Mouse (Mus musculus) testis, postnatal 14 days (tissue): ENCODE measurements around the gene Dpp9.
"Not testable (repeated sequence)": the region's sequence is repeated elsewhere in the genome, so short reads cannot be mapped to it uniquely, and the experiment has no call there.

Source experiments
- DNase-seq: peaks from one replicate; pipeline ENCODE4 v3.0.0; 2021; ENCODE audit warnings: low spot score

Gene Dpp9

DNA sequence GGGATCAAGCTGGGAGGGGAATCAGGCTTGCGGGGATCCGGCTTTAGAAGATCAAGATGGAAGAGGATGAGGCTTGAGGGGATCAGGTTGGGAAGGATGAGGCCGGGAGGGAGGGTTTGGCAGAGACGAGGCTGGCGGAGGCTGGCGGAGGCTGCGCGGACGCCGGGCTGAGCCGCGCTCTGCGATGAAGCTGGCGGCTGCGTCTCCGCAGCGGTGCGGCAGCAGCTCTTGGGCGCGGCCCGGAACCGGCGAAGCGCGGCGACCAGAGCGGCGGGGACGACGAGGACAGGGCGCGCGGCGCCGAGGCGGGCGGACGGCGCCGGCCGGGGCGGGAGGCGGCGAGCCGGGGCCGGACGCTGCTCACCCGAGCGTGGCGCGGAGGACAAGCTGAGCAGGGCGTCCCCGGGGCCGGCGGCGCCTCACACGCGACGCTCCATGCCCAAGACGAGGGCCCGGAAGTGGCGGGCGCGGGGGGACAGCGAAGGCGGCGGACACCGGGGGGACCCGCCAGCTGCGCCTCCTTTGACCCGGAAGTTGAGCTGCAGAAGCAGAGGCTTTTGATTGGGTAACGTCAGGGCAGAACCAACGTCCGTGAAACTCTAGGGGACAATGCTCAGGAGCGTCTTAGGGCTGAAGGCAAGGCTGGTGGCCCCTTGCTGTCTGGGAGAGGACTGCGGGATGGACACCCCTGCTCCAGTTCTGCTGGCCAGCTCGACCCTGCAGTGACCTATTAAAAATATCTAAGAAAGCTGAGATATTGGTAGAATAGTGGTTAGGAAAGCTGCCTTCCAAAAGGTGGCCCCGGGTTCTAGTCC lies at the start of gene Dpp9:
TSS of gene Dpp9 (minus strand) at position 529 of the 815 bp plus-strand sequence.
- DNase-seq = peak; percentile 93

GRCm38 (mm10) chr17:56266271-56266670 lies 47.6 kb upstream of the Dpp9 start:
- no peak for DNase-seq

DNA sequence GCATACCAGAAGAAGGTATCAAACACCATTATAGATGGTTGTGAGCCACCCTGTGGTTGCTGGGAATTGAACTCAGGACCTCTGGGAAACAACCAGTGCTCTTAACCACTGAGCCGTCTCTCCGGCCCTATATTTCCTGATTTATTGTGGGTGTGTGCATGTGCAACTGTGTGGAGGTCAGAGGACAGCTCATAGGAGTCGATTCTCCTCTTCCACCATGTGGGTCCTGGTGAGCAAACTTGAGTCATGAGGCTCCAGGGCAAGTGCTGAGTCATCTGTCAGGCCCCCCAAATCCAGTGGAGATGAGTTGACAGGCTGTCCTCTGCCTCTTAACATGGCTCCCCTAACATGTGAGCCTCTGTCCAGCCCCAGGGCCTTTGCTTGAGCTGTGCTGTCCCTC lies 47.2 kb upstream of the Dpp9 start:
- no peak for DNase-seq

DNA sequence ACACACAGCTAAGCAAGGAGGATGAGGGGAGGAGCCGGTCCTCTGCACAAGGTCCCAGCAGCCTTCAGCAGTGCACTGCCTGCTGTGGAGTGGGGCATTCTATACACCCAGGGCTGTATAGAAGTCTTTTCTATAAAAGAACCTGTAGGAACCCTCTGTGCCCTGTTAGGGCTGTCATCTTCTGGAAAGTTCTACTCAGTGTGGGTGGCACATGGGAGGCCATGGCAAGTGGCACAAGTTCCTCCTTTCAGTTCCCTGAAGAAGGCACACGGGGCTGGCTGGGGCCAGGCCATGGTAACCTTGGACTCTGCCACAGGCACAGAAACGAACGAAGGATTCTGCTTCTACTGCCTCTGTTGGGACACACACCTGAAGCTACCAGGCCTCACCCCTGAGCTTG lies 46.3 kb upstream of the Dpp9 start:
- no peak for DNase-seq

DNA sequence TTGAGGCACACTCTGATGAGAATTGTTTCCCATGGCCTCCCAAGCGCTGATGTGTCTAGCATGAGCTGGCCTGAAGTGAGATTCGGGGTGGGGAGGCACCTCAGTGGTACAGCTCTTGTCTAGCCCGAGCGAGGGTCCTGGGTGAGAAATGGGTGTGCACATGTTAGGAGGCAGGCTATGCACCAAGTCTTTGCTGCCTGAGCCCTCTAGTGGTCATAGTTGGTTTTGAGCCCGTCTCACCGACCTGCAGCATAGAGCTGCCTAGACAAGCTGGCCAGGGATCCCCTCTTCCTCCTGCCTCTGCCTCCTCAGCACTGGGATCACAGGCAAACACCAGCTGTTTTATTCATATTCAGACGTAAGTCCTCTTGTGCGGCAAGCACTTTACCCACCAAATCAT lies 45.3 kb upstream of the Dpp9 start:
- peak; percentile 63 for DNase-seq

DNA sequence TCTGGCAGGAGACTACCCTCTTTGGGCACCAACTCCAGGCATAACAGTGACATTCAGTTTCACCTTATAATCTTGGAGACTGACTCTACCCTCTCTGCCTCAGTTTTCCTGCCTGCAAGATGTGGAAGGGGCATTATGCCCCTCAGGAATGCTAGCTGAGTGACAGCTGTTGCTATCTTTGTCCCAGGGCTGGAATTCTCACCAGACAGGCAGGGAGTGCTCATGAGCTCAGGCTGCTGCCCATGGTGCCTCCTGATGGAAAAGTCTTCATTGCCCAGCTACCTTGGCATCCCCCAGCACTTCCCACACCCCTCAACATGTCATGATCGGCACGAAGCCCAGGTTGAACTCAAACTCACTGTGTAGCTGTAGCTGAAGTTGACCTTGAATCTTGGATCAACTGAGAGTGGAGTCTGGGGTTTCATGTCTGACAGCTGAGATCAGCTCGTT lies 44.0 kb upstream of the Dpp9 start:
- no peak for DNase-seq

DNA sequence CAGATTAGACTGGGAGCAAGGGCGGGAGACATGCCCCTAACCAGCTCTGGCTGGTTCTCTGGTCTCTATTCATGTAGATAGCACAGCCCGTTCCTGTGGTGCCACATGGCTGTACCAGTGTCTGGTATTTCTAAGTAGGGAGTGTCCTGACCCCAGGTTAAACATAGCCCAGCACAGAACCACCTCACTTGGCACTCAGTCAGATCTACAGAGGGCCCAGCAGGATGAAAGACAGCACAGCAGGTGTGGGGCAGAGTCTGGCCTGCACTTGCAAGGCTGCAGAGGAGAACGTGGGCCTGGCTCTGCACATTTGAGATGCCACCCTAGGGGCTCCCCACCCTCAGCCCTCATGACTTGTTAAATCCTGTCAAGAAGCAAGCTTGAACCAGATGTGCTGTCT lies 42.5 kb upstream of the Dpp9 start:
- no peak for DNase-seq

- no peak for DNase-seq
These were observed 40.8 kb upstream of the Dpp9 start for GRCm38 (mm10) chr17:56259301-56260037.

- DNase-seq = not testable (repeated sequence)
These were observed 40.1 kb upstream of the Dpp9 start for GRCm38 (mm10) chr17:56258812-56259211.

DNA sequence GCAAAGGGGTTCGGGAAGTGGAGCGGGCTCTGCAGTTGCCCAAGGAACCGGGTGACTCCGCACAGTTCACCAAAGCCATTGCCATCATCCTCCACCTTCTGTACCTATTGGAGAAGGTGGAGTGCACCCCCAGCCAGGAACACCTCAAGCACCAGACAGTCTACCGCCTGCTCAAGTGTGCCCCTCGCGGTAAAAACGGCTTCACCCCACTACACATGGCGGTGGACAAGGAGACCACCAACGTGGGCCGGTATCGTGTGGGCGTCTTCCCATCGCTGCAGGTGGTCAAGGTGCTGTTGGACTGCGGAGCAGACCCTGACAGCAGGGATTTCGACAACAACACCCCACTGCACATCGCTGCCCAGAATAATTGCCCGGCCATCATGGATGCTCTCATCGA lies 39.6 kb upstream of the Dpp9 start:
- not testable (repeated sequence) for DNase-seq

DNA sequence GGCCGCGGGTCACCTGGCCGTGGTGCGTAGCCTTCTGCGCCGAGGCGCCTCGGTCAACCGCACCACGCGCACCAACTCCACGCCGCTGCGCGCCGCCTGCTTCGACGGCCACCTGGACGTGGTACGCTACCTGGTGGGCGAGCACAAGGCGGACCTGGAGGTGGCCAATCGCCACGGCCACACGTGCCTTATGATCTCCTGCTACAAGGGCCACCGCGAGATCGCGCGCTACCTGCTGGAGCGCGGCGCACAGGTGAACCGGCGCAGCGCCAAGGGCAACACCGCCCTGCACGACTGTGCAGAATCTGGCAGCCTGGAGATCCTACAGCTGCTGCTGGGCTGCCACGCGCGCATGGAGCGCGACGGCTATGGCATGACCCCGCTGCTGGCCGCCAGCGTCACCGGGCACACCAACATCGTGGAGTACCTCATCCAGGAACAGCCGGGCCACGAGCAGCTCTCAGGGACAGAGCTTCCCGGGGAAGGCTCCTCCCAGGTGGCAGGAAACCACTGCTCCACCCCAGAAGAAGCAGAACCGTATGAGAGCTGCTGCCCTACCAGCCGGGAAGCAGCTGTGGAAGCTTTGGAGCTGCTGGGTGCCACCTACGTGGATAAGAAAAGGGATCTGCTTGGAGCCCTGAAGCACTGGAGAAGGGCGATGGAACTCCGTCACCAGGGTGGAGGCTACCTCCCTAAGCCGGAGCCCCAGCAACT lies 38.6 kb upstream of the Dpp9 start:
- no peak for DNase-seq

- peak; percentile 96 for DNase-seq
These were observed 37.7 kb upstream of the Dpp9 start, which contains the start of gene Fem1a for GRCm38 (mm10) chr17:56256239-56256881. Fem1a (plus strand) TSS chr17:56256810.

- peak; percentile 97 for DNase-seq
These were observed 37.1 kb upstream of the Dpp9 start for GRCm38 (mm10) chr17:56255863-56256238.

DNA sequence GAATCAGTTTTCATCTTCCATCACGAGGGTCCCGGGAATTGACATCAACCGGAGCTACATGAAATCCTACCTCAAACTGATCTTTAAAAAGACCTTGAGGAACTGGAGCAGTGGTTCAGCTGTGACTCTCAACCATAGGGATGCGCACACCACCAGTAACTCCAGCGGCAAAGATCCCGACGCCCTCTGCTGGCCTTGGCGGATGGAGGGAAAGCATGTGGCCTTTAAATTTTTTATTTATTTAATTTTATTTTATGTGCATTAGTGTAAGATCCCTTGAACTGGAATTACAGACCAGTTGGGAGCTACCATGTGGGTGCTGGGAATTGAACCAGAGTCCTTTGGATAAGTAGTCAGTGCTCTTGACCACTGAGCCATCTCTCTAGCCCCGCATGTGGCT lies 36.7 kb upstream of the Dpp9 start:
- DNase-seq = no peak

- DNase-seq = no peak
These were observed 36.0 kb upstream of the Dpp9 start for GRCm38 (mm10) chr17:56254695-56255094.

DNA sequence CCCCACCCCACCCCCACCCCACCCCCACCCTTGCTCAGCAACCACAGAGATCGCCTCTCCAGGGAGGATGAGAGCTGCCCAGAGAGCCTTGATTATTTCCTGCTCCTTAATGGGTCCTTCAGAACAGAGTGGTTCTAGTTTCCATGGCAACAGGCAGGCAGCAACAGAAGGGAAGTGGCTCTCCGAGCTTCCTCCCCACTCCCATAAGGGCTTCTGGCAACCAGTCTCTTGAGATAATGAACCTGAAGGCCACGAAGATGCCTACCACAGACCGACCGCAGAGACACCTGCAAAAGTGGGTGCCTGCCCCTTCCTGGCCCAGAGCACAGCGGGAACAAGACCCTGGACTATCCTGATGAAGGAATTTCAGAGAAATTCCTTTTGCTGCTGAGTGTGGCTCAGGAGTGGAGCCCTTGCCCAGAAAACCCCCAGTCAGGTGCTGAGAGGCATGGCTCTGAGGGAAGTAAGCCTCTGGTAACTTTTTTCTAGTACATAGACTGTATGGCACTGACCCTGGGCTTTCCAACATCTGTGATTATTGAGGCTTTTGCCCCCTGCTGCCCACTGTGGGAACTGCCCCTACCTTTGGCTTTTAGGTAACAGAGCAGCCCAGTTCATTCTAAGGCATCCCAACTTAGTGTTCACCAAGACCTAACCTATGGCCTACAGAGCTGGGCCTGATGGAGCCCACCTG lies 32.6 kb upstream of the Dpp9 start:
- peak; percentile 53 for DNase-seq

GRCm38 (mm10) chr17:56245608-56246007 lies 26.9 kb upstream of the Dpp9 start:
- no peak for DNase-seq

GRCm38 (mm10) chr17:56241541-56242401 lies 23.1 kb upstream of the Dpp9 start:
- peak; percentile 86 for DNase-seq

DNA sequence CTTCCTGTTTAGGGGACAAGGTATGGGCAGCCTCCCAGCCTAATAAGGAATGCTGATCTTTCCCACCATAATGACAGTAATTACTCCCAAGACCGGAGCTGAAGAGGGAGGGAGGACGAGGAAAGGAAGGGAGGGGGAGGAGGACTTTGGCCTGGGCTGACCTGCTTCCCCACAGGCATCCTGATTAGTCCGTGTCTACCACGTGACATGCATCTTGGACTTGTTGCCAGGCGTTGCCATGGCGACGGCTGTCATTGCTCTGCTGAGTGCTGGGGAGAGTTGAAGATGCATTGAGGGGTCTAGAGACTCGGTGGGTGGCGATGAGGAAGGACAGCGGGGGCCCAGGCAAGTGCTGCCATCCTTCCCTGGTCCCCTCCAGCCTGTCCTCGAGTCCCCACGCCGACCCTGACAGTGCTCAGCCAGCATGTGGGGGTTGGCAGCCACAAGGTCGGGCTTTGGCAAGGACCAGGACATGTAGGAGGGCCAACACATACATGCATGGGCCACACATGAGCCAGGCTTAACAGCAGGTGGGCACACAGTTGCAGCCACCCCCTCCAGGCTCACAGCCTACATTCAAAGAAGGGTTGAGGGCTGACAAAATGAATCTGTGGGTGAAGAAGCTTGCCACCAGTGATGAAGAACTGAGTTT lies 15.2 kb upstream of the Dpp9 start:
- DNase-seq = peak; percentile 47

- no peak for DNase-seq
These were observed 14.7 kb upstream of the Dpp9 start for GRCm38 (mm10) chr17:56233389-56233788.
